Mouse (Mus musculus) MEL (cell line): ENCODE measurements around the gene Ywhag. TPM values are rescaled to one million over a fixed set of nuclear protein-coding genes. Genes with fewer than 3 reads are reported as not detected.

Experiments used
- DNase-seq: peaks from one replicate; pipeline ENCODE4 v3.0.0; 2011; ENCODE audit warnings: low read depth, low spot score
- H3K27ac ChIP-seq: 2 replicates; pipeline ENCODE4 v1.5.1; 2012; ENCODE audit warnings: low read depth, mild to moderate bottlenecking, control low read depth, low read length, moderate library complexity; ENCODE audit not compliant: control insufficient read depth
- H3K27me3 ChIP-seq, 2 experiments: fragments of 150-350 bp in 1 of 2; sonication (generic) in 1 of 2; 2 replicates each; pipeline ENCODE4 v1.6.1; 2012; ENCODE audit warnings: low read length in 2 of 2, mild to moderate bottlenecking in 2 of 2, improper control_type of control experiment in 1 of 2, moderate library complexity in 1 of 2; ENCODE audit not compliant: insufficient read depth in 2 of 2, control insufficient read depth in 1 of 2
- H3K36me3 ChIP-seq, 2 experiments: 2 replicates each; pipeline ENCODE4 v1.6.1; 2012 to 2014; ENCODE audit warnings: low read length in 2 of 2, improper control_type of control experiment in 1 of 2, inconsistent platforms in 1 of 2, mild to moderate bottlenecking in 1 of 2; ENCODE audit not compliant: insufficient read depth in 2 of 2, control insufficient read depth in 1 of 2
- H3K4me1 ChIP-seq, 2 experiments: fragments of 150-350 bp in 1 of 2; sonication (generic) in 1 of 2; 2 replicates each; pipeline ENCODE4 v1.6.1; 2012; ENCODE audit warnings: low read length in 2 of 2, improper control_type of control experiment in 1 of 2, mild to moderate bottlenecking in 1 of 2; ENCODE audit not compliant: insufficient read depth in 2 of 2, control insufficient read depth in 1 of 2
- H3K4me3 ChIP-seq, 2 experiments: fragments of 150-350 bp in 1 of 2; sonication (generic) in 1 of 2; 2 replicates each; pipeline ENCODE4 v1.5.1; 2012; ENCODE audit warnings: low read depth in 2 of 2, low read length in 2 of 2, mild to moderate bottlenecking in 2 of 2, moderate library complexity in 2 of 2, control low read depth in 1 of 2, improper control_type of control experiment in 1 of 2; ENCODE audit not compliant: control insufficient read depth in 1 of 2, insufficient read depth in 1 of 2
- H3K79me2 ChIP-seq: 2 replicates; pipeline ENCODE4 v1.6.1; 2012; ENCODE audit warnings: mild to moderate bottlenecking, low read length, moderate library complexity; ENCODE audit not compliant: control insufficient read depth, poor library complexity, insufficient read depth
- H3K9ac ChIP-seq: 2 replicates; pipeline ENCODE4 v1.6.1; 2012; ENCODE audit warnings: low read depth, mild to moderate bottlenecking, control low read depth, low read length, moderate library complexity; ENCODE audit not compliant: control insufficient read depth, poor library complexity, severe bottlenecking
- H3K9me3 ChIP-seq: fragments of 150-350 bp; sonication (generic); replicated peaks from 2 replicates; pipeline ENCODE4 v1.6.1; 2012; ENCODE audit warnings: mild to moderate bottlenecking, low read length, improper control_type of control experiment, moderate library complexity; ENCODE audit not compliant: insufficient read depth
- BHLHE40 ChIP-seq: IDR thresholded peaks from 2 replicates; pipeline ENCODE4 v1.6.1; 2012; ENCODE audit warnings: low read depth, mild to moderate bottlenecking, inconsistent platforms, low read length, improper control_type of control experiment, borderline replicate concordance
- CHD2 ChIP-seq: IDR thresholded peaks from 2 replicates; pipeline ENCODE4 v1.6.1; 2011; ENCODE audit warnings: low read length, improper control_type of control experiment
- ELF1 ChIP-seq: IDR thresholded peaks from 2 replicates; pipeline ENCODE4 v1.6.1; 2014; ENCODE audit warnings: low read depth, mild to moderate bottlenecking, inconsistent platforms, low read length, improper control_type of control experiment, moderate library complexity
- GABPA ChIP-seq: IDR thresholded peaks from 2 replicates; pipeline ENCODE4 v1.6.1; 2012; ENCODE audit warnings: low read depth, mild to moderate bottlenecking, inconsistent platforms, low read length, improper control_type of control experiment, moderate library complexity
- HCFC1 ChIP-seq: IDR thresholded peaks from 2 replicates; pipeline ENCODE4 v1.6.1; 2012; ENCODE audit warnings: low read depth, mild to moderate bottlenecking, inconsistent platforms, low read length, improper control_type of control experiment, moderate library complexity
- JUND ChIP-seq: IDR thresholded peaks from 2 replicates; pipeline ENCODE4 v1.6.1; 2011; ENCODE audit warnings: low read depth, mild to moderate bottlenecking, improper control_type of control experiment, low read length
- KAT2A ChIP-seq: conservative IDR thresholded peaks from 2 replicates; pipeline ENCODE4 v1.6.1; 2012; ENCODE audit warnings: low read depth, low read length, improper control_type of control experiment, inconsistent platforms
- MAFK ChIP-seq: IDR thresholded peaks from 2 replicates; pipeline ENCODE4 v1.6.1; 2011; ENCODE audit warnings: low read depth, mild to moderate bottlenecking, low read length, improper control_type of control experiment, borderline replicate concordance
- MAX ChIP-seq: IDR thresholded peaks from 2 replicates; pipeline ENCODE4 v1.6.1; 2011; ENCODE audit warnings: low read length, improper control_type of control experiment
- MEF2A ChIP-seq: IDR thresholded peaks from 2 replicates; pipeline ENCODE4 v1.6.1; 2014; ENCODE audit warnings: low read depth, mild to moderate bottlenecking, inconsistent platforms, low read length, improper control_type of control experiment; ENCODE audit not compliant: poor library complexity, insufficient replicate concordance, severe bottlenecking; ENCODE audit errors: extremely low read depth
- MYB ChIP-seq: IDR thresholded peaks from 2 replicates; pipeline ENCODE4 v1.6.1; 2011; ENCODE audit warnings: mild to moderate bottlenecking, low read depth, low read length, improper control_type of control experiment
- MYC ChIP-seq: IDR thresholded peaks from 2 replicates; pipeline ENCODE4 v1.6.1; 2011; ENCODE audit warnings: low read depth, mild to moderate bottlenecking, low read length, improper control_type of control experiment, moderate library complexity
- NRF1 ChIP-seq: IDR thresholded peaks from 2 replicates; pipeline ENCODE4 v1.6.1; 2014; ENCODE audit warnings: low read depth, mild to moderate bottlenecking, inconsistent platforms, low read length, improper control_type of control experiment, moderate library complexity; ENCODE audit not compliant: poor library complexity, insufficient read depth, severe bottlenecking
- POLR2AphosphoS2 ChIP-seq: IDR thresholded peaks from 2 replicates; pipeline ENCODE4 v1.6.1; 2011; ENCODE audit warnings: low read length, improper control_type of control experiment
- POLR2AphosphoS5 ChIP-seq: IDR thresholded peaks from 2 replicates; pipeline ENCODE4 v1.6.1; 2012; ENCODE audit warnings: low read depth, borderline replicate concordance, mild to moderate bottlenecking, inconsistent platforms, low read length, moderate library complexity, mixed read lengths
- SIN3A ChIP-seq: IDR thresholded peaks from 2 replicates; pipeline ENCODE4 v1.6.1; 2012; ENCODE audit warnings: low read length, improper control_type of control experiment, inconsistent platforms
- SMC3 ChIP-seq: IDR thresholded peaks from 2 replicates; pipeline ENCODE4 v1.6.1; 2011; ENCODE audit warnings: low read depth, low read length, improper control_type of control experiment
- TBP ChIP-seq: IDR thresholded peaks from 2 replicates; pipeline ENCODE4 v1.8.0; 2011; ENCODE audit warnings: low read depth, low read length, improper control_type of control experiment
- USF1 ChIP-seq: IDR thresholded peaks from 2 replicates; pipeline ENCODE4 v1.6.1; 2014; ENCODE audit warnings: low read depth, mild to moderate bottlenecking, inconsistent platforms, low read length, improper control_type of control experiment, moderate library complexity
- ZMIZ1 ChIP-seq: IDR thresholded peaks from 2 replicates; pipeline ENCODE4 v1.6.1; 2012; ENCODE audit warnings: low read depth, mild to moderate bottlenecking, inconsistent platforms, low read length, improper control_type of control experiment, moderate library complexity
- polyA plus RNA-seq, 2 experiments: library from polyadenylated mRNA; stranded (reverse) in 1 of 2; unstranded in 1 of 2; fragments of >175 nt in 1 of 2; fragments of >200 nt in 1 of 2; gene quantifications; 2 replicates each; pipeline versions ENCODE4 v1.2.1 to v1.2.4; 2012; ENCODE audit warnings: low replicate concordance in 2 of 2, low read depth in 1 of 2; ENCODE audit not compliant: insufficient read length in 2 of 2, insufficient read depth in 1 of 2, missing spikeins in 1 of 2
- total RNA-seq: library from RNA; depleted of rRNA; stranded (reverse); fragments of 300-350 nt; gene quantifications from 2 replicates; pipeline ENCODE4 v1.2.3, GENCODE M21; 2012

The Ywhag gene
- total and polyA plus RNA-seq, 3 experiments: 109 to 295 (median 268) TPM

GRCm38 (mm10) chr5:135945916-135946408 is 11.5 kb upstream of the Ywhag start:
- Histone ChIP-seq H3K27me3 (no peaks in the 10 kb centered on the region), H3K9me3 (no peaks in the 10 kb centered on the region), H3K4me3 (no peak overlapping the region), H3K4me1 (peaks cover 2 to 10% of the 10 kb centered on the region in 2 experiments; a peak in 3 of 4 replicates), H3K27ac (no peak overlapping the region), H3K9ac (no peak overlapping the region), H3K79me2 (no peaks in the 10 kb centered on the region), H3K36me3 (peaks cover 0 to 2% of the 10 kb centered on the region in 2 experiments; a peak in 2 of 4 replicates)
- TF ChIP-seq SIN3A: no peak
- TF ChIP-seq MYB: no peak
- no peak for TF ChIP-seq SMC3
- TF ChIP-seq KAT2A: no peak
- no peak for TF ChIP-seq MEF2A
- no peak for TF ChIP-seq ZMIZ1
- no peak for TF ChIP-seq HCFC1
- no peak for TF ChIP-seq TBP
- no peak for TF ChIP-seq MAX
- TF ChIP-seq MAFK: no peak
- no peak for DNase-seq

GRCm38 (mm10) chr5:135942710-135943109 is 8.3 kb upstream of the Ywhag start:
- H3K27me3 ChIP-seq: no peaks in the 10 kb centered on the region
- H3K9me3 ChIP-seq: no peaks in the 10 kb centered on the region
- no peaks in the 10 kb centered on the region for H3K79me2 ChIP-seq
- no peaks in the 10 kb centered on the region for H3K36me3 ChIP-seq
- TF ChIP-seq POLR2AphosphoS2: no peak
- TF ChIP-seq JUND: no peak
- TF ChIP-seq GABPA: no peak
- TF ChIP-seq POLR2AphosphoS5: no peak
- no peak for TF ChIP-seq MYB
- TF ChIP-seq MYC: no peak
- no peak for TF ChIP-seq USF1
- no peak for TF ChIP-seq SMC3
- TF ChIP-seq CHD2: no peak
- no peak for TF ChIP-seq BHLHE40
- TF ChIP-seq ELF1: no peak
- TF ChIP-seq NRF1: no peak
- no peak for TF ChIP-seq MAFK
- no peak overlapping the region for H3K4me3 ChIP-seq
- no peak for DNase-seq
- H3K4me1 ChIP-seq: peaks cover 0 to 3% of the 10 kb centered on the region in 2 experiments; a peak in 1 of 4 replicates
- no peak overlapping the region for H3K9ac ChIP-seq
- no peak overlapping the region for H3K27ac ChIP-seq
